Mouse (Mus musculus): ENCODE data around the gene Rin1. TPM values are rescaled to one million over a fixed set of nuclear protein-coding genes. Genes with fewer than 3 reads are reported as not detected.

Rin1 gene
- total and polyA plus RNA-seq, 3 experiments, result 1.2 to 3.0 (median 1.8) TPM

DNA sequence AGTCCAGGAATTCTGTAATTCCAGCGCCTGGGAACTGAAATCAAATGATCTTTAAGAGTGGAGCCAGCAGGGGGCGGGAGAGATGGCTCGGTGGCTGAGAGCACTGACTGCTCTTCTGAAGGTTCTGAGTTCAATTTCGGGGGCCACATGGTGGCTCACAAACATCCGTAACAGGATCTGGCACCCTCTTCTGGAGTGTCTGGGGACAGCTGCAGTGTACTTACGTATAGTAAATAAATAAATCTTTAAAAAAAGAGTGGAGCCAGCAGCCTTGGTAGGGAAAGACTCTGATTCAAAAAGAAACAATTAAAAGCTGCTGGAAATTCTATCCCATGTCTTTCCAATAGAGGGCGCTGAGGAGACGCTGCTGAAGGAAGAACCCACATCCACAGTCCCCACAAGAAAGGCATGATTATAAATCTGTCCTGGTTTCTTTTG is 35.3 kb upstream of the Rin1 start:
- peaks cover 1% of the 10 kb centered on the region for H3K4me1 ChIP-seq (ENCODE audit: control insufficient read depth, insufficient read depth, low read length)
- no peaks in the 10 kb centered on the region for H3K79me2 ChIP-seq (replicated peaks; ENCODE audit: control insufficient read depth, insufficient read depth, low read length)
- H3K27me3 ChIP-seq (ENCODE audit: control insufficient read depth, insufficient read depth, low read length), result no peaks in the 10 kb centered on the region
- H3K36me3 ChIP-seq (ENCODE audit: control insufficient read depth, insufficient read depth, low read length), result no peaks in the 10 kb centered on the region
- TF ChIP-seq CTCF (IDR thresholded peaks at IDR 0.05), result peak; percentile 78
- no peak for TF ChIP-seq POLR2A (IDR thresholded peaks at IDR 0.05; ENCODE audit: insufficient read depth, low read depth, low read length)
- no peak overlapping the region for H3K4me3 ChIP-seq
- no peak overlapping the region for H3K27ac ChIP-seq
- WGBS, result 19% methylated on average over 8 of the region's 8 CpGs
- intact Hi-C loops (cut with DNase I), result no loop called here
- DNase-seq, result peak in 1 of 2 experiments; percentile 38
- no peak overlapping the region for H3K9ac ChIP-seq (ENCODE audit: low read depth, low read length)

DNA sequence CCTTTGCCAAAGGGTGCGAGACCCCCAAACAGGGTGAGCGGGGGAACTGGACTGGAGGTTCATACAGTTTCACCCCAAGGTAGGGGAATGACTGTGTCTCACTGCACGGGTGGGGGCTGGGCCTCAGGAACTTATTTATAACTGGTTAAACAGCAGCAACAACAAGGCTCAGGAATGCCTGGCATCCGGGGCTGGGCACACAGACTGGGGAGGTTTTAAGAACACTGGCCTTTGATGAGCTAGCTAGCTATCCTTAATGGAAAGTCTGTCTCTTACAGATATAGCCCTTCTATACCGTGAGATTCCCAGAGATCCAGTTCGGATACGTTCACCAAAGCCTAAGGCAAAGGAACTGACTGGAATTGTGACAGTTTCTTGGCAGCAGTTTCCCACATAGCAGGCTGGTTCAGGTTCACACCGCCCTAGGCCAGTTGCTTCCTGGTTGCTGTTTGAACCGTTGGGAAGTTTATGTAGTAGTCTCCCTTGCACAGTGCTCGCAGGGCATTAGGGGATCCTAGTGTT is 34.0 kb upstream of the Rin1 start:
- Histone ChIP-seq H3K36me3 (ENCODE audit: control insufficient read depth, insufficient read depth, low read length) (no peaks in the 10 kb centered on the region), H3K27me3 (ENCODE audit: control insufficient read depth, insufficient read depth, low read length) (no peaks in the 10 kb centered on the region), H3K79me2 (replicated peaks; ENCODE audit: control insufficient read depth, insufficient read depth, low read length) (no peaks in the 10 kb centered on the region), H3K4me1 (ENCODE audit: control insufficient read depth, insufficient read depth, low read length) (peaks cover 1% of the 10 kb centered on the region), H3K27ac (peak overlapping the region; percentile 60), H3K9ac (ENCODE audit: low read depth, low read length) (no peak overlapping the region), H3K4me3 (no peak overlapping the region)
- peak; percentile 64 for TF ChIP-seq POLR2A (IDR thresholded peaks at IDR 0.05; ENCODE audit: insufficient read depth, low read depth, low read length)
- no peak for TF ChIP-seq EP300 (IDR thresholded peaks at IDR 0.05; ENCODE audit: insufficient read depth, low read depth, low read length)
- intact Hi-C loops (cut with DNase I), result loop anchor here (2.0 kb wide), 1 partner anchor 57 kb away; no protein-coding TSS in a partner anchor
- DNase-seq, result peak in 1 of 2 experiments; percentile 49
- 22% methylated on average over 10 of the region's 10 CpGs for WGBS

DNA sequence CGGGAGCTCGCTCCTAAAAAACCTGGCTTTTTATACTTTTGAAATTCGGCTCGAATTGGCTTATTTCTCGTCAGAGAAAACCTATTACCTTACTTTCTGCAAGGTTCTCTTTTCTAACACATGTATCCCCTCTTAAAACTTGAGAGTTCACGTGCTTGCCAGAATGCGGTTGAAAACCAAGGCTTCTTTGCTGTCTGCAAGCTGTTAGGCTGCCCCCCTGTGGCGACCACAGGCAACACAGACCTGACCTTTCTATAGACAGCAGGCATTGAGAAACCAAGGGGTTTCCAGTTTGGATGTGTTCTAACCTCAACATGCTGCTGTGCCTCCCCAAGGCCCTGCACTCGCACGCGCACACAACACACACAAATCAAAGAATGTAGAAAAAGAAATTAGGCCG is 33.5 kb upstream of the Rin1 start:
- Histone ChIP-seq H3K9ac (ENCODE audit: low read depth, low read length) (no peak overlapping the region), H3K4me3 (no peak overlapping the region), H3K36me3 (ENCODE audit: control insufficient read depth, insufficient read depth, low read length) (no peaks in the 10 kb centered on the region), H3K27me3 (ENCODE audit: control insufficient read depth, insufficient read depth, low read length) (no peaks in the 10 kb centered on the region), H3K27ac (peak overlapping the region; percentile 60), H3K79me2 (replicated peaks; ENCODE audit: control insufficient read depth, insufficient read depth, low read length) (no peaks in the 10 kb centered on the region), H3K4me1 (ENCODE audit: control insufficient read depth, insufficient read depth, low read length) (peaks cover 1% of the 10 kb centered on the region)
- DNase-seq, result peak; percentile 63 to 78
- intact Hi-C loops (cut with DNase I), result loop anchor here (2.0 kb wide), 1 partner anchor 56 kb away; no protein-coding TSS in a partner anchor
- TF ChIP-seq POLR2A (IDR thresholded peaks at IDR 0.05; ENCODE audit: insufficient read depth, low read depth, low read length), result no peak
- no peak for TF ChIP-seq EP300 (IDR thresholded peaks at IDR 0.05; ENCODE audit: insufficient read depth, low read depth, low read length)
- TF ChIP-seq CTCF (IDR thresholded peaks at IDR 0.05), result peak; percentile 94
- WGBS, result 22% methylated on average over 12 of the region's 12 CpGs

DNA sequence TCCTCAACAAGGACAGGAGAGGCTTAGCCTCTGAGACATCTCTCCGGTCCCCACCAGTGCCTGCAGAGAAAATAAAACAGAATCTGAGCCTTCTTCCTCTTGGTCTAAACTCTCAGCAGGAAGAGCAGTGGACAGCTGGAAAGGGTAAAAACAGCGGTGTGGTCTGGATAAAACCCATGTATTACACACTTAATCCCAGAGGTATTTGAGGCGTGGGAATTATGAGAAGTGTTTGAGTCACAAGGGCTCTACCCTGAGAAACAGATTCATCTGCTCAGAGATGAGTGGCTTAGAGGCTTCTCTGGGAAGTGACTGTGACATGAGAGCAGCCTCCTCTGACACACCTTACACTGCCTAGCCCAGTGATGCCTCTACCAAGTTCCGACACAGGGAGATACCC is 32.7 kb upstream of the Rin1 start:
- Histone ChIP-seq H3K79me2 (replicated peaks; ENCODE audit: control insufficient read depth, insufficient read depth, low read length) (no peaks in the 10 kb centered on the region), H3K27me3 (ENCODE audit: control insufficient read depth, insufficient read depth, low read length) (no peaks in the 10 kb centered on the region), H3K36me3 (ENCODE audit: control insufficient read depth, insufficient read depth, low read length) (no peaks in the 10 kb centered on the region), H3K4me1 (ENCODE audit: control insufficient read depth, insufficient read depth, low read length) (peaks cover 1% of the 10 kb centered on the region), H3K9ac (ENCODE audit: low read depth, low read length) (no peak overlapping the region), H3K27ac (no peak overlapping the region), H3K4me3 (no peak overlapping the region)
- TF ChIP-seq CTCF (IDR thresholded peaks at IDR 0.05), result no peak
- no peak for TF ChIP-seq POLR2A (IDR thresholded peaks at IDR 0.05; ENCODE audit: insufficient read depth, low read depth, low read length)
- TF ChIP-seq EP300 (IDR thresholded peaks at IDR 0.05; ENCODE audit: insufficient read depth, low read depth, low read length), result no peak
- DNase-seq, result no peak
- intact Hi-C loops (cut with DNase I), result loop anchor here (2.0 kb wide), 1 partner anchor 55 kb away; no protein-coding TSS in a partner anchor
- WGBS, result 74% methylated on average over 4 of the region's 4 CpGs

DNA sequence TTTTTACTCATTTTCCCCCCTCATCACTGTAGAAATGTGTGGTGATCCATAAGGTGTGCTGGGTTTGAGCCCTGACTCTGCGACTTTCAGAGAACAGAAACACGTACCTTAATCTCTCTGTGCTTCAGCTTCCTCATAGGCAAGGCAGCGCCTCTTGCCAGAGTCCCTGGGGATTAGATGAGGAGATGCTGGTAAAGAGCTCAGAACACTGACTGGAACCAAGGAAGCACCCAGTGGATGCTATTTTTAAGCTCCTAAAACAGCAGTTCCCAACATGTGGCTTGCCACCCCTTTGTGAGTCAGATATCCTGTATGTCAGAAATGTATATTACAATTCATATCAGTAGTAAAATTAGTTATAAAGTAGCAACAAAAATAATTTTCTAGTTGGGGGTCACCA is 32.1 kb upstream of the Rin1 start:
- Histone ChIP-seq H3K36me3 (ENCODE audit: control insufficient read depth, insufficient read depth, low read length) (no peaks in the 10 kb centered on the region), H3K79me2 (replicated peaks; ENCODE audit: control insufficient read depth, insufficient read depth, low read length) (no peaks in the 10 kb centered on the region), H3K27me3 (ENCODE audit: control insufficient read depth, insufficient read depth, low read length) (no peaks in the 10 kb centered on the region), H3K4me1 (ENCODE audit: control insufficient read depth, insufficient read depth, low read length) (peaks cover 1% of the 10 kb centered on the region), H3K4me3 (no peak overlapping the region), H3K9ac (ENCODE audit: low read depth, low read length) (no peak overlapping the region), H3K27ac (no peak overlapping the region)
- WGBS, result 74% methylated on average over 3 of the region's 3 CpGs
- DNase-seq, result no peak
- TF ChIP-seq EP300 (IDR thresholded peaks at IDR 0.05; ENCODE audit: insufficient read depth, low read depth, low read length), result no peak
- TF ChIP-seq CTCF (IDR thresholded peaks at IDR 0.05), result no peak
- TF ChIP-seq POLR2A (IDR thresholded peaks at IDR 0.05; ENCODE audit: insufficient read depth, low read depth, low read length), result no peak
- intact Hi-C loops (cut with DNase I), result no loop called here

DNA sequence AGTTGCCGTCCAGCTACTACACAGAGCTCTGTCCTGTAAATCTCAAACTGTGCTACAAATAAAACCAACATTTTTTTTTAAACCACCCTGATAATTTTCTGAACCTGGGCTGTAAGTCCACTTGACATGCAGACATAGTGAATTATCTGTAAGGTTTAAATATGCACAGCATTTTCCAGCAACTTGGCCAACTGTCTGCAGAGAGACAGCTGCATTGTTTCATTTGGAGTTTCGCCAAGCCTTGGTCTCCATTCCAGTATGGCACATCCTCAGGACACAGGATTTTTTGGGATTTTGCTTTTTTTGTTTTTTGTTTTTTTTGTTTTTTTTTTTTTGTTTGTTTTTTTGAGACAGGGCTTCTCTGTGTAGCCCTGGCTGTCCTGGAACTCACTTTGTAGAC is 28.9 kb upstream of the Rin1 start:
- Histone ChIP-seq H3K27me3 (ENCODE audit: control insufficient read depth, insufficient read depth, low read length) (no peaks in the 10 kb centered on the region), H3K27ac (no peak overlapping the region), H3K36me3 (ENCODE audit: control insufficient read depth, insufficient read depth, low read length) (no peaks in the 10 kb centered on the region), H3K4me3 (no peak overlapping the region), H3K4me1 (ENCODE audit: control insufficient read depth, insufficient read depth, low read length) (peaks cover 1% of the 10 kb centered on the region), H3K9ac (ENCODE audit: low read depth, low read length) (no peak overlapping the region), H3K79me2 (replicated peaks; ENCODE audit: control insufficient read depth, insufficient read depth, low read length) (no peaks in the 10 kb centered on the region)
- no peak for DNase-seq
- intact Hi-C loops (cut with DNase I), result no loop called here
- 59% methylated on average over 2 of the region's 2 CpGs for WGBS
- TF ChIP-seq CTCF (IDR thresholded peaks at IDR 0.05) (no peak), EP300 (IDR thresholded peaks at IDR 0.05; ENCODE audit: insufficient read depth, low read depth, low read length) (no peak), POLR2A (IDR thresholded peaks at IDR 0.05; ENCODE audit: insufficient read depth, low read depth, low read length) (no peak)

Measured in heart, adult 2 months (tissue).